Mouse (Mus musculus): ENCODE results near the gene Dvl3. TPM values are rescaled to one million over a fixed set of nuclear protein-coding genes. Genes with fewer than 3 reads are reported as not detected.
A peak's percentile ranks its signal among the peaks of the same experiment; 100 is the strongest.

The Dvl3 gene
- total and polyA plus RNA-seq, 3 experiments = 4.1 to 20.5 TPM; not detected in 1

GRCm38 (mm10) chr16:20516032-20516431, 750 bp upstream of the Dvl3 start:
- DNase-seq (ENCODE audit: low read depth, low spot score) = no peak
- Histone ChIP-seq H3K27ac (ENCODE audit: control insufficient read depth, low read depth, low read length) (no peak overlapping the region), H3K79me2 (ENCODE audit: control insufficient read depth, insufficient read depth, low read length, poor library complexity) (peaks cover 13% of the 10 kb centered on the region), H3K27me3 (ENCODE audit: control insufficient read depth in 1 of 2, insufficient read depth in 2 of 2, low read length in 2 of 2) (no peaks in the 10 kb centered on the region), H3K9ac (ENCODE audit: control insufficient read depth, low read depth, low read length, poor library complexity, severe bottlenecking) (peak overlapping the region; percentile 94), H3K36me3 (ENCODE audit: control insufficient read depth in 1 of 2, insufficient read depth in 2 of 2, low read length in 2 of 2) (peaks cover 0 to 4% of the 10 kb centered on the region in 2 experiments; a peak in 2 of 4 replicates), H3K4me1 (ENCODE audit: control insufficient read depth in 1 of 2, insufficient read depth in 2 of 2, low read length in 2 of 2) (peaks cover 0 to 15% of the 10 kb centered on the region in 2 experiments), H3K9me3 (replicated peaks; ENCODE audit: insufficient read depth, low read length) (no peaks in the 10 kb centered on the region), H3K4me3 (ENCODE audit: control insufficient read depth in 1 of 2, insufficient read depth in 1 of 2, low read depth in 2 of 2, low read length in 2 of 2) (peak overlapping the region in 1 of 2 experiments; percentile 92; a peak in 1 of 4 replicates)
- no peak for TF ChIP-seq NELFE (IDR thresholded peaks at IDR 0.05; ENCODE audit: low read depth, low read length)
- TF ChIP-seq POLR2AphosphoS5 (IDR thresholded peaks at IDR 0.05; ENCODE audit: borderline replicate concordance, low read depth, low read length) = no peak
- no peak for TF ChIP-seq MAZ (IDR thresholded peaks at IDR 0.05; ENCODE audit: low read depth, low read length)
- TF ChIP-seq MYB (IDR thresholded peaks at IDR 0.05; ENCODE audit: low read depth, low read length) = no peak
- no peak for TF ChIP-seq MAX (IDR thresholded peaks at IDR 0.05; ENCODE audit: low read length)
- TF ChIP-seq ZKSCAN1 (IDR thresholded peaks at IDR 0.05; ENCODE audit: low read depth, low read length) = no peak
- no peak for TF ChIP-seq ELF1 (IDR thresholded peaks at IDR 0.05; ENCODE audit: low read depth, low read length)
- no peak for TF ChIP-seq UBTF (IDR thresholded peaks at IDR 0.05; ENCODE audit: borderline replicate concordance, insufficient read depth, low read depth, low read length)
- no peak for TF ChIP-seq POLR2AphosphoS2 (IDR thresholded peaks at IDR 0.05; ENCODE audit: low read length)
- no peak for TF ChIP-seq CTCF (IDR thresholded peaks at IDR 0.05 in 2 of 3, conservative IDR thresholded peaks at IDR 0.05 in 1 of 3; ENCODE audit: control insufficient read depth in 1 of 3, insufficient read depth in 1 of 3, low read depth in 2 of 3, low read length in 3 of 3, poor library complexity in 1 of 3, severe bottlenecking in 1 of 3)
- no peak for TF ChIP-seq GABPA (IDR thresholded peaks at IDR 0.05; ENCODE audit: low read depth, low read length)
- no peak for TF ChIP-seq NRF1 (IDR thresholded peaks at IDR 0.05; ENCODE audit: insufficient read depth, low read depth, low read length, poor library complexity, severe bottlenecking)
- no peak; the same call in 1 of the 2 replicates for TF ChIP-seq ZMIZ1 (IDR thresholded peaks at IDR 0.05; ENCODE audit: low read depth, low read length)
- no peak for TF ChIP-seq TAL1 (IDR thresholded peaks at IDR 0.05; ENCODE audit: low read length)
- no peak for TF ChIP-seq POLR2A (IDR thresholded peaks at IDR 0.05; ENCODE audit: control insufficient read depth in 1 of 2, insufficient read depth in 1 of 2, low read depth in 1 of 2, low read length in 2 of 2, poor library complexity in 1 of 2)
- TF ChIP-seq MYC (IDR thresholded peaks at IDR 0.05; ENCODE audit: low read depth, low read length) = no peak
- TF ChIP-seq SMC3 (IDR thresholded peaks at IDR 0.05; ENCODE audit: low read depth, low read length) = no peak
- TF ChIP-seq CHD2 (IDR thresholded peaks at IDR 0.05; ENCODE audit: low read length) = no peak
- TF ChIP-seq RCOR1 (IDR thresholded peaks at IDR 0.05; ENCODE audit: low read depth, low read length) = no peak
- TF ChIP-seq BHLHE40 (IDR thresholded peaks at IDR 0.05; ENCODE audit: borderline replicate concordance, low read depth, low read length) = no peak

- peak overlapping the region; percentile 38 for H3K27ac ChIP-seq (ENCODE audit: control insufficient read depth, low read depth, low read length)
- peaks cover 13% of the 10 kb centered on the region for H3K79me2 ChIP-seq (ENCODE audit: control insufficient read depth, insufficient read depth, low read length, poor library complexity)
- H3K27me3 ChIP-seq (ENCODE audit: control insufficient read depth in 1 of 2, insufficient read depth in 2 of 2, low read length in 2 of 2) = no peaks in the 10 kb centered on the region
- peak; percentile 54 for DNase-seq (ENCODE audit: low read depth, low spot score)
- TF ChIP-seq MXI1 (IDR thresholded peaks at IDR 0.05; ENCODE audit: low read depth, low read length) (0 out of 2 replicates have a peak, but pooled peaks have one; percentile 29), TBP (IDR thresholded peaks at IDR 0.05; ENCODE audit: low read depth, low read length) (no peak), MAX (IDR thresholded peaks at IDR 0.05; ENCODE audit: low read length) (no peak), MYB (IDR thresholded peaks at IDR 0.05; ENCODE audit: low read depth, low read length) (no peak), HCFC1 (IDR thresholded peaks at IDR 0.05; ENCODE audit: low read depth, low read length) (no peak)
- H3K9me3 ChIP-seq (replicated peaks; ENCODE audit: insufficient read depth, low read length) = no peaks in the 10 kb centered on the region
- H3K4me3 ChIP-seq (ENCODE audit: control insufficient read depth in 1 of 2, insufficient read depth in 1 of 2, low read depth in 2 of 2, low read length in 2 of 2) = peak overlapping the region; percentile 92 to 99
- peaks cover 0 to 15% of the 10 kb centered on the region in 2 experiments for H3K4me1 ChIP-seq (ENCODE audit: control insufficient read depth in 1 of 2, insufficient read depth in 2 of 2, low read length in 2 of 2)
- H3K9ac ChIP-seq (ENCODE audit: control insufficient read depth, low read depth, low read length, poor library complexity, severe bottlenecking) = peak overlapping the region; percentile 94
- peaks cover 0 to 4% of the 10 kb centered on the region in 2 experiments; a peak in 2 of 4 replicates for H3K36me3 ChIP-seq (ENCODE audit: control insufficient read depth in 1 of 2, insufficient read depth in 2 of 2, low read length in 2 of 2)
Measured at GRCm38 (mm10) chr16:20517216-20517615, 434 bp downstream of the Dvl3 start.

Data from MEL (cell line).